Mouse (Mus musculus) stomach, adult 2 months (tissue): ENCODE data around the gene Gm14308. TPM values are rescaled to one million over a fixed set of nuclear protein-coding genes. Genes with fewer than 3 reads are reported as not detected.

Experiments used
- polyA plus RNA-seq: library from polyadenylated mRNA; depleted of rRNA; stranded (reverse); fragments of >200 nt; gene quantifications from 2 replicates; pipeline ENCODE4 v1.2.3, GENCODE M21; 2012; rRNA removed

Gm14308 gene
- polyA plus RNA-seq = 0.14 TPM in 1 of 2 replicates, not detected in the other

GRCm38 (mm10) chr2:176636244-176636643 lies at the start of gene Gm14308:
Gm14308 (minus strand) TSS chr2:176636344.

GRCm38 (mm10) chr2:176670222-176670621 lies 34.1 kb upstream of the Gm14308 start, which contains the start of gene Zfp973:
Zfp973 (plus strand) TSS chr2:176670522.

Other genes with a start within 250 kb of the Gm14308 start
- 0.30 TPM in 1 of 2 replicates, not detected in the other for gene Gm14435, start 212.8 kb downstream of the Gm14308 start, polyA plus RNA-seq
- 0.14 TPM in 1 of 2 replicates, not detected in the other for gene Gm14434, start 149.6 kb downstream of the Gm14308 start, polyA plus RNA-seq
- not detected in 2 replicates for gene Zfp967, start 115.3 kb downstream of the Gm14308 start, polyA plus RNA-seq
- 0.27 TPM in 1 of 2 replicates, not detected in the other for gene Zfp973, start 34.2 kb upstream of the Gm14308 start, polyA plus RNA-seq
- 0.09 and 0.26 TPM in 2 replicates for gene Gm14305, start 72.0 kb upstream of the Gm14308 start, polyA plus RNA-seq
- gene Gm14295, start 162.3 kb upstream of the Gm14308 start, polyA plus RNA-seq = 0.13 and 0.32 TPM in 2 replicates
- gene Gm14408, start 194.8 kb upstream of the Gm14308 start, polyA plus RNA-seq = not detected in 2 replicates